Mouse (Mus musculus): ENCODE measurements around the gene Anxa8. TPM values are rescaled to one million over a fixed set of nuclear protein-coding genes. Genes with fewer than 3 reads are reported as not detected.

Anxa8 gene
- total RNA-seq (2023), result not detected

DNA sequence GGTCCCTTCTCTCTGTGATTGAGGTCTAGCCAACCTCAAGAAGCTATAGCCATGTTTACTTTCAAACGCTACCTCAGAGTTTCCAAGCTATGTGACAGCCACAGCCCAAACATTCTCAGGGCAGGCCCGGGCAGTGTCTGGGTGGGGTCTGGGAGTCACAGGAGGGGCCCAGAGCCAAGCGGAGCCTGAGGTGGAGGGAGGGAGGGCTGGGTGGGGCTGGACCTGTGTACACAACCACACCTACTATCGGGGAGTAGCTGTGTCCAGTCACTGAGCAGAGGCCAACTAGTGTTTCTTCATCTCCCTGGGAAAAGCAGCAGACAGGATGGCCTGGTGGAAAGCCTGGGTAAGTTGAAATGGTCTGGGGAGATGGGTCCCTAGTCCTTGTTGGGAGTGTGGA lies at the start of gene Anxa8:
Anxa8 (plus strand) TSS at position 251 of the 400 bp plus-strand sequence.

DNA sequence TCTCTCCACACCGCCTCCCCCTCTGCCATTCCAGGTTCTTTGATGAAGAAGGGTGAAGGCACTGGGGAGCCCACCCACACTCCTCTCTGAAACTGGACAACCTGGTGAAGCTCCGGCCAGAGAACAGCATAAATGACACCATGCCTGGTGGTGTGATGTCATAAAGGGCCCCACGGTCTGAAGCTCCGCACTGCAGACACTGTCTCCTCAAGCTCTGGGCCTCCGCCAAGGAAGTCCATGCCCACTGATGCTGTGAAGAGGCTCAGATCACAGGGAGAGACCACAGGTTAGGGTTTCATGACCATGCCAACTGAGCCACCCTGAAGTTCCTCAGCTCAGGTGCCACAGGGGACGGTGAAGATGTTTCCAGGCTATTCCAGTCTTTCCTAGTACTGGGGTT lies 33.3 kb upstream of the Anxa8 start, which contains the start of gene Antxrl:
Antxrl (plus strand) TSS at position 192 of the 400 bp plus-strand sequence.

DNA sequence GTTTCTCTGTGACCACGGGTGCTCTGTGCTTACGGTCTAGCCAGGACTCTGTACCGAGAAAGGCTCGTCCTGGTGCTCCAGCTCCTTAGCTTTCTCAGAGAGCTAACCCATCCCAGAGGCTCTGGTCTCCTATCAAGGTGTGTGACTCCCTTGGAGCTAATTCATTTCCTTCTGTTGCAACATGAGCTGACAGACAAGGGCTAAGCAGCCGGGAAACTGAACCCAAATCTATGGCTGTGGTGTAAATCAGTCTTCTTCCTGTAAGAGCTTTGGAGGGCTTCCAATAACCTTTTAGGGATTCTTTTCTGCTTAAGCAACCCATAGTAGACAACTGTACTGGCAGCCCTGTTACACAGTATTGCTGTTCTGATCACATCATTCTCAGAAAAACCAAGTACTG lies 16.8 kb downstream of the Anxa8 start, which contains the start of gene A630023A22Rik:
A630023A22Rik (minus strand) TSS at position 154 of the 400 bp plus-strand sequence.

Other genes with a start within 250 kb of the Anxa8 start
- not detected for gene Gdf10, start 162.4 kb upstream of the Anxa8 start, total RNA-seq (2023)
- not detected for gene Gdf2, start 144.9 kb upstream of the Anxa8 start, total RNA-seq (2023)
- not detected for gene Rbp3, start 132.0 kb upstream of the Anxa8 start, total RNA-seq (2023)
- gene Zfp488, start 107.2 kb upstream of the Anxa8 start, total RNA-seq (2023), result under 1 TPM in 1 of 2 experiments, not detected in 1; 0.18 TPM
- not detected for gene Gm30083, start 70.8 kb upstream of the Anxa8 start, total RNA-seq (2023)
- gene Gm5460, start 69.2 kb upstream of the Anxa8 start, total RNA-seq (2023), result not detected
- not detected for gene Antxrl, start 33.3 kb upstream of the Anxa8 start, total RNA-seq (2023)
- gene A630023A22Rik, start 16.8 kb downstream of the Anxa8 start, total RNA-seq (2023), result not detected
- gene Npy4r, start 66.5 kb downstream of the Anxa8 start, total RNA-seq (2023), result not detected
- not detected for gene Gprin2, start 115.7 kb downstream of the Anxa8 start, total RNA-seq (2023)
- gene Syt15, start 133.6 kb downstream of the Anxa8 start, total RNA-seq (2023), result not detected
- gene Shld2, start 224.5 kb downstream of the Anxa8 start, total RNA-seq (2023), result 10 to 100 TPM in 1 of 2 experiments, 1 to 10 TPM in 1; 8.3 to 10.7 TPM
- gene Glud1, start 224.7 kb downstream of the Anxa8 start, total RNA-seq (2023), result 100 to 1,000 TPM; 205 to 247 TPM

Data from neutrophil, adult 59 days (primary cell).